Mouse (Mus musculus) MEL (cell line): ENCODE data around the gene Atrip. TPM values are rescaled to one million over a fixed set of nuclear protein-coding genes. Genes with fewer than 3 reads are reported as not detected.

Experiments used
- DNase-seq: peaks from one replicate; pipeline ENCODE4 v3.0.0; 2011; ENCODE audit warnings: low read depth, low spot score
- H3K27ac ChIP-seq: 2 replicates; pipeline ENCODE4 v1.5.1; 2012; ENCODE audit warnings: low read depth, mild to moderate bottlenecking, control low read depth, low read length, moderate library complexity; ENCODE audit not compliant: control insufficient read depth
- H3K27me3 ChIP-seq, 2 experiments: fragments of 150-350 bp in 1 of 2; sonication (generic) in 1 of 2; 2 replicates each; pipeline ENCODE4 v1.6.1; 2012; ENCODE audit warnings: low read length in 2 of 2, mild to moderate bottlenecking in 2 of 2, improper control_type of control experiment in 1 of 2, moderate library complexity in 1 of 2; ENCODE audit not compliant: insufficient read depth in 2 of 2, control insufficient read depth in 1 of 2
- H3K36me3 ChIP-seq, 2 experiments: 2 replicates each; pipeline ENCODE4 v1.6.1; 2012 to 2014; ENCODE audit warnings: low read length in 2 of 2, improper control_type of control experiment in 1 of 2, inconsistent platforms in 1 of 2, mild to moderate bottlenecking in 1 of 2; ENCODE audit not compliant: insufficient read depth in 2 of 2, control insufficient read depth in 1 of 2
- H3K4me1 ChIP-seq, 2 experiments: fragments of 150-350 bp in 1 of 2; sonication (generic) in 1 of 2; 2 replicates each; pipeline ENCODE4 v1.6.1; 2012; ENCODE audit warnings: low read length in 2 of 2, improper control_type of control experiment in 1 of 2, mild to moderate bottlenecking in 1 of 2; ENCODE audit not compliant: insufficient read depth in 2 of 2, control insufficient read depth in 1 of 2
- H3K4me3 ChIP-seq, 2 experiments: fragments of 150-350 bp in 1 of 2; sonication (generic) in 1 of 2; 2 replicates each; pipeline ENCODE4 v1.5.1; 2012; ENCODE audit warnings: low read depth in 2 of 2, low read length in 2 of 2, mild to moderate bottlenecking in 2 of 2, moderate library complexity in 2 of 2, control low read depth in 1 of 2, improper control_type of control experiment in 1 of 2; ENCODE audit not compliant: control insufficient read depth in 1 of 2, insufficient read depth in 1 of 2
- H3K79me2 ChIP-seq: 2 replicates; pipeline ENCODE4 v1.6.1; 2012; ENCODE audit warnings: mild to moderate bottlenecking, low read length, moderate library complexity; ENCODE audit not compliant: control insufficient read depth, poor library complexity, insufficient read depth
- H3K9ac ChIP-seq: 2 replicates; pipeline ENCODE4 v1.6.1; 2012; ENCODE audit warnings: low read depth, mild to moderate bottlenecking, control low read depth, low read length, moderate library complexity; ENCODE audit not compliant: control insufficient read depth, poor library complexity, severe bottlenecking
- H3K9me3 ChIP-seq: fragments of 150-350 bp; sonication (generic); replicated peaks from 2 replicates; pipeline ENCODE4 v1.6.1; 2012; ENCODE audit warnings: mild to moderate bottlenecking, low read length, improper control_type of control experiment, moderate library complexity; ENCODE audit not compliant: insufficient read depth
- E2F4 ChIP-seq: IDR thresholded peaks from 2 replicates; pipeline ENCODE4 v1.6.1; 2011; ENCODE audit warnings: low read depth, low read length, improper control_type of control experiment, borderline replicate concordance
- ELF1 ChIP-seq: IDR thresholded peaks from 2 replicates; pipeline ENCODE4 v1.6.1; 2014; ENCODE audit warnings: low read depth, mild to moderate bottlenecking, inconsistent platforms, low read length, improper control_type of control experiment, moderate library complexity
- EP300 ChIP-seq, 2 experiments: IDR thresholded peaks; 2 replicates each; pipeline ENCODE4 v1.6.1; 2011; ENCODE audit warnings: improper control_type of control experiment in 2 of 2, low read length in 2 of 2, low read depth in 1 of 2, mild to moderate bottlenecking in 1 of 2
- GABPA ChIP-seq: IDR thresholded peaks from 2 replicates; pipeline ENCODE4 v1.6.1; 2012; ENCODE audit warnings: low read depth, mild to moderate bottlenecking, inconsistent platforms, low read length, improper control_type of control experiment, moderate library complexity
- GATA1 ChIP-seq: IDR thresholded peaks from 2 replicates; pipeline ENCODE4 v1.6.1; 2011; ENCODE audit warnings: low read depth, low read length, improper control_type of control experiment
- KAT2A ChIP-seq: conservative IDR thresholded peaks from 2 replicates; pipeline ENCODE4 v1.6.1; 2012; ENCODE audit warnings: low read depth, low read length, improper control_type of control experiment, inconsistent platforms
- MAFK ChIP-seq: IDR thresholded peaks from 2 replicates; pipeline ENCODE4 v1.6.1; 2011; ENCODE audit warnings: low read depth, mild to moderate bottlenecking, low read length, improper control_type of control experiment, borderline replicate concordance
- MAX ChIP-seq: IDR thresholded peaks from 2 replicates; pipeline ENCODE4 v1.6.1; 2011; ENCODE audit warnings: low read length, improper control_type of control experiment
- MEF2A ChIP-seq: IDR thresholded peaks from 2 replicates; pipeline ENCODE4 v1.6.1; 2014; ENCODE audit warnings: low read depth, mild to moderate bottlenecking, inconsistent platforms, low read length, improper control_type of control experiment; ENCODE audit not compliant: poor library complexity, insufficient replicate concordance, severe bottlenecking; ENCODE audit errors: extremely low read depth
- MXI1 ChIP-seq: IDR thresholded peaks from 2 replicates; pipeline ENCODE4 v1.6.1; 2011; ENCODE audit warnings: mild to moderate bottlenecking, low read depth, low read length, improper control_type of control experiment
- RAD21 ChIP-seq: IDR thresholded peaks from 2 replicates; pipeline ENCODE4 v1.6.1; 2011; ENCODE audit warnings: mild to moderate bottlenecking, low read depth, low read length, improper control_type of control experiment
- RCOR1 ChIP-seq: IDR thresholded peaks from 2 replicates; pipeline ENCODE4 v1.6.1; 2012; ENCODE audit warnings: low read depth, mild to moderate bottlenecking, inconsistent platforms, low read length, improper control_type of control experiment
- SIN3A ChIP-seq: IDR thresholded peaks from 2 replicates; pipeline ENCODE4 v1.6.1; 2012; ENCODE audit warnings: low read length, improper control_type of control experiment, inconsistent platforms
- SMC3 ChIP-seq: IDR thresholded peaks from 2 replicates; pipeline ENCODE4 v1.6.1; 2011; ENCODE audit warnings: low read depth, low read length, improper control_type of control experiment
- TBP ChIP-seq: IDR thresholded peaks from 2 replicates; pipeline ENCODE4 v1.8.0; 2011; ENCODE audit warnings: low read depth, low read length, improper control_type of control experiment
- TCF12 ChIP-seq: IDR thresholded peaks from 2 replicates; pipeline ENCODE4 v1.6.1; 2014; ENCODE audit warnings: low read depth, mild to moderate bottlenecking, inconsistent platforms, low read length, improper control_type of control experiment, moderate library complexity
- USF1 ChIP-seq: IDR thresholded peaks from 2 replicates; pipeline ENCODE4 v1.6.1; 2014; ENCODE audit warnings: low read depth, mild to moderate bottlenecking, inconsistent platforms, low read length, improper control_type of control experiment, moderate library complexity
- USF2 ChIP-seq, 2 experiments: IDR thresholded peaks; 2 replicates each; pipeline ENCODE4 v1.6.1; 2011 to 2012; ENCODE audit warnings: improper control_type of control experiment in 2 of 2, low read length in 2 of 2, borderline replicate concordance in 1 of 2, inconsistent platforms in 1 of 2, low read depth in 1 of 2, mild to moderate bottlenecking in 1 of 2; ENCODE audit not compliant: insufficient read depth in 1 of 2
- ZMIZ1 ChIP-seq: IDR thresholded peaks from 2 replicates; pipeline ENCODE4 v1.6.1; 2012; ENCODE audit warnings: low read depth, mild to moderate bottlenecking, inconsistent platforms, low read length, improper control_type of control experiment, moderate library complexity
- ZNF384 ChIP-seq: IDR thresholded peaks from 2 replicates; pipeline ENCODE4 v1.6.1; 2012; ENCODE audit warnings: low read depth, mild to moderate bottlenecking, inconsistent platforms, low read length, improper control_type of control experiment
- polyA plus RNA-seq, 2 experiments: library from polyadenylated mRNA; stranded (reverse) in 1 of 2; unstranded in 1 of 2; fragments of >175 nt in 1 of 2; fragments of >200 nt in 1 of 2; gene quantifications; 2 replicates each; pipeline versions ENCODE4 v1.2.1 to v1.2.4; 2012; ENCODE audit warnings: low replicate concordance in 2 of 2, low read depth in 1 of 2; ENCODE audit not compliant: insufficient read length in 2 of 2, insufficient read depth in 1 of 2, missing spikeins in 1 of 2
- total RNA-seq: library from RNA; depleted of rRNA; stranded (reverse); fragments of 300-350 nt; gene quantifications from 2 replicates; pipeline ENCODE4 v1.2.3, GENCODE M21; 2012

The Atrip gene
- total and polyA plus RNA-seq, 3 experiments, result 18.4 to 35.3 TPM; not detected in 1

DNA sequence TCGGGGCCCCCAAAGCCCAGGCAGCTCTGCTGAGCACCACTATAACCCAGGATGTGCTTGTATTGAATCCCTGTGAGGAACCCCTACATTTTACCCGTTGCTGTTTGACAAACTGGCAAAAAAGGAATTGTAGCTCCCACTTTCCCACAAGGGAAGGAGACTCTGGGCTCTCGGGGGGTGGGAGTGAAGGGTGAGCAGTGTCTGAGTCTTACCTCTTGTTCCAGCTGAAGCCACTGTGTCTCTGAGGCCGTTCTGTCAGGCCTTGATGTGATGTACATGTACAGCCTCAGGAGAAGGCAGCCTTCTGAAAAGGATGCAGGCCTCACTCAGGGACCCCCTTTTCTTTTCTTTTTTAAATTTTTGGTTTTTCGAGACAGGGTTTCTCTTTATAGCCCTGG is 13.0 kb downstream of the Atrip start:
- Histone ChIP-seq H3K4me3 (no peak overlapping the region), H3K4me1 (peaks cover 3 to 22% of the 10 kb centered on the region in 2 experiments), H3K36me3 (peaks cover 0 to 18% of the 10 kb centered on the region in 2 experiments; a peak in 3 of 4 replicates)

DNA sequence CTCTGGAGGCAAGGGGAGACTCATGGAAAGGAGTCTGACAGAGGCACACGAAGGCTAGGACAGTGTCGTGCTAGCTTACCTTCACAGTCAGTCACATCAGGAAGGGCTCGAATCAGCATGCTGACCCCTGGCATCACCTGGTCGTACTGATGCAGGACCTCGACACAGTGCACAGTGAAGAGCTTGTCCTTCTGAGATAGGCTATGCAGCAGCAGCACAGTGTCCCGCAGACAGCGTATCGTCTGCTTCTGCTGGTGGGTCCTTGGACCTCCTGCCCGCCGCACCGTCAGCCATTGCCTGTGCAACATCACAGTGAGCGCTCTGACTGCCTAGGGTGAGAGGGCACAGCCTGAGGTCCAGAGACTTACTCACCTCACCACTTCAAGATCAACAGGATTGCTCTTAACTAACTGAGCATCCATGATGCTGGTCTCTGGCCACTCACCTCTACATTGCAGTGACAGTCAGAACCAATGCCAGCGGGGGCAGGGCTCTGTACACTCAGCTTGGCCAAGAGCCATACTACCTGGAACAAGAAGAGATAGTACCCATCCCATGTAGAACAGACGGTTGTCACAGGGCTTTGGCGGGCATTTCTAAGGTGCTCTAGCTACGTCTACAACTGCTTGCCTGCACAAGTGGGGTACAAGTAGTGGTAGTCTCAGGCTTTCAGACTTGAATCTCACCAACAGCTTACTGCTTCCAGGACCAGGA is 13.6 kb downstream of the Atrip start:
- no peak overlapping the region for H3K9ac ChIP-seq
- no peaks in the 10 kb centered on the region for H3K9me3 ChIP-seq
- H3K79me2 ChIP-seq, result peaks cover 2% of the 10 kb centered on the region
- no peak for TF ChIP-seq MEF2A
- TF ChIP-seq, all 39 proteins: peak for 0
- Histone ChIP-seq H3K4me3 (no peak overlapping the region), H3K27ac (no peak overlapping the region), H3K4me1 (peaks cover 3 to 27% of the 10 kb centered on the region in 2 experiments), H3K36me3 (peaks cover 0 to 22% of the 10 kb centered on the region in 2 experiments; a peak in 2 of 4 replicates), H3K27me3 (no peaks in the 10 kb centered on the region)
- DNase-seq, result no peak

More for the DNA sequence above, 13.0 kb downstream of the Atrip start:
- no peak overlapping the region for H3K9ac ChIP-seq
- TF ChIP-seq MXI1 (no peak), TBP (no peak), ZMIZ1 (no peak), MAX (no peak), EP300 (IDR thresholded peaks at IDR 0.05; ENCODE audit: low read depth in 1 of 2, low read length in 2 of 2) (no peak), E2F4 (no peak), MAFK (no peak), SMC3 (no peak), RCOR1 (no peak), ZNF384 (no peak), RAD21 (no peak), GABPA (no peak), TCF12 (no peak), KAT2A (no peak), ELF1 (no peak), USF2 (IDR thresholded peaks at IDR 0.05; ENCODE audit: borderline replicate concordance in 1 of 2, insufficient read depth in 1 of 2, low read depth in 1 of 2, low read length in 2 of 2) (no peak), GATA1 (no peak), MEF2A (no peak), USF1 (no peak), SIN3A (no peak)
- no peak for DNase-seq
- peaks cover 2% of the 10 kb centered on the region for H3K79me2 ChIP-seq
- no peak overlapping the region for H3K27ac ChIP-seq
- H3K9me3 ChIP-seq, result no peaks in the 10 kb centered on the region
- no peaks in the 10 kb centered on the region for H3K27me3 ChIP-seq
